Mouse (Mus musculus) ZHBTc4 (cell line): Measurements from ENCODE around the gene Uvrag.

ENCODE experiments used
- DNase-seq: peaks from one replicate; pipeline ENCODE4 v3.0.0-alpha.2; 2011; ENCODE audit warnings: low read depth, low spot score

Uvrag gene

DNA sequence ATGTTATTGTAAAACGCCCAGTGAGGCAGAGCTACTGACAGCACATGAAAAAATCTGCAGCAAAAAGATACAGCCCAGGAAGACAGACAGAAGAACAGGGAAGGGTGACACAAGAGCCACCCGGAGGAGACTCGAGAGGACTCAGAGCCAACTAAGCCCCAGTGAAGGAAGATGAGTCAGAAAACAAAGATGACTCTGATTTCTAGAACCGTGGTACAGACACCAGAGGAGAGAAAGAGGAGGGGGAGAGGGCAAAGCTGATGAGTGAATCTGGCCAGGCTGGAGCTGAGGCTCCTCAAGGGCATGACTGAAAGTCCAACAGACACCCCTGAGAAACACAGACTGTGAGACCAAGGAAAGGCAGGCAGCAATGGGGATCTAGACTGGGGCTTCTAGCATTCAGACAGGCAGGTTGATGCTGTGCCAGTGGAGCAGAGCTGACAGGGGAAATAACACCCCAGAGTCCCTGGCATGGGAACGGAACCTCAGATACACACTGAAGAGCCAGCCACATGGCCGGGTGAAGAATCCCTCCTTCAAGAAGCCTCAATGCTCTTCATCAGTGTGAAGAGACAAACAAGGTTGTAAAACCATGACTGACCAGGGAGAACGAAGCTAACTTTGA is 79.8 kb downstream of the Uvrag start:
- DNase-seq = no peak

DNA sequence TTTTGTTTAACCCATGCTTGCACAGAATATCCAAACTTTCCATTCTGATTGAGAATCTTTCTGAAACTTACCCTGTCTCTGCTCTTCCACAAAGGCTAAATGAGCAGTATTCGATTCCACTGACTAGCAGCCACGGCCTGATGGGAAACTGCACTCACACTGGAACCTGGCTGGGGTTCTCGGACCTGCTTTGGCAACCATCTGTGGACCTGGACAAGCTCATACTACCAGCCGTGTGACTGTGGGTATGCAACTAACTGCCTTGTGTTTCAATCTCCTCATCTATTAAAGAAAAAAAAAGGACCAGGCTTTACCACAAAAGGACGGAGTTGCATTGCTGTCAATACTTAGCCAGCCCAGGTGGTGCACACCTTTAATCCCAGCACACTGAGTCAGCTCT is 80.5 kb downstream of the Uvrag start:
- DNase-seq = no peak

DNA sequence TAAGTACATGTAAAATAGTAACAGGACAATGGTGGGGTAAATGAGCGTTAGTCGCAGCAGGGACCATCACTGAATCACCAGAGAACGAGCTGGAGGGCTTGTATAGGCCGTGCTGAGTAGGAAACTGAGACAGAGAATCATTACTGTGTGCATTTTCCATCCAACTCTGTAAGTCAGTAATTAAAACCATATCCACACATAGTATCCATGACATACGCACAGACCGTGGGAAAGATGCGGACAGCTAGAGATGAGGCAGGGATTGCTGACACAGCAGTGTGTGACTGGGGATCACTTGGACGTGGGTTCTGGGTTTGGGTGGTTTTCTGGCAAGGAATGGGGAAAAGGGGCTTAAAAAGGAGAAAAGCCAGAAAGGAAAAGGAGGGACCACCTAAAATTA is 81.0 kb downstream of the Uvrag start:
- no peak for DNase-seq

DNA sequence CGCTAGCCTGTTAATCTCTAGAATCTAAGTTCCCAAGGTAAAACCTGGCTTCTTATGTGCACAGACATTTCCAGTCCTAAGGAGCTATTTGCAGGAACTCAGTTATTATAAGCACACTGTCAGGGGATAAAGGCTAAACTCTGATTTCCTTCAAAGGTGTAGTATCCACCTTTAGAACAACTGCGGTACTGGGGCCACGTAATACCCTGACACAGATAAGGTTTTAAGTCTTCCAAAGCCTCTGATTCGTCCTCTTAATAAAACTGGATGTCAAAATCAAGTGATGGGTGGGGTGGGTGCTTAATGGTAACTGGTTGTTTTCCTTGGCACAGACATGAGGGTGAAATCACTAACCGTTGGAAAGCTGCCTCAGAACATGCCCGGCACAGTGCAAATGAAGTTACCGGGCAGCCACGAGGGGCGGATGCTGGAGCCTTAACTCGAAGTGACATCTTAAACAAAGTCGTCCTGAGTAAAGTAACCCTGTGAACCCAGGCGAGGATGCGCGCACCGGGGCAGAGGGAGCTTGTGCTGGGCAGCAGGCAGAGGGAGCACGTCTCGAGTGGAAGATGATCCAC is 83.8 kb downstream of the Uvrag start:
- no peak for DNase-seq

DNA sequence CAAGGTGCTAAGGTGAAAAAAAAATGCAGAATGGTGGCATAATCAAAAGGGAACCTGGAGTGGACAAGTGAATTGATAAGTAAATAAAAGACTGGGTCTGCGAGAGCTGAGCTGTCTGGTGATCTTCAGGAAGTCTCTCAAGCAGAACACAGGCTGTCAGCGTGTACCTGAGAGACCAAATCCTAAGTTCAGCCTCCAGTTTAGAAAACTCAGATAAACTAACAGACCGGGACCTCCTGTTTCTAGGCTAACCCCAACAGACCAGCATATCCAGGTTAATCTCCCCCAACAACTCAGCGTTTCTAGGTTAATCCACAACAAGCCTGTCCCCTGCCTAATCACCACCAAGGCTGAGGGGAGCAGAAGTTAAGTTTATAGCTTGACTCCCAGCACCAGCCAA is 87.3 kb downstream of the Uvrag start:
- no peak for DNase-seq

DNA sequence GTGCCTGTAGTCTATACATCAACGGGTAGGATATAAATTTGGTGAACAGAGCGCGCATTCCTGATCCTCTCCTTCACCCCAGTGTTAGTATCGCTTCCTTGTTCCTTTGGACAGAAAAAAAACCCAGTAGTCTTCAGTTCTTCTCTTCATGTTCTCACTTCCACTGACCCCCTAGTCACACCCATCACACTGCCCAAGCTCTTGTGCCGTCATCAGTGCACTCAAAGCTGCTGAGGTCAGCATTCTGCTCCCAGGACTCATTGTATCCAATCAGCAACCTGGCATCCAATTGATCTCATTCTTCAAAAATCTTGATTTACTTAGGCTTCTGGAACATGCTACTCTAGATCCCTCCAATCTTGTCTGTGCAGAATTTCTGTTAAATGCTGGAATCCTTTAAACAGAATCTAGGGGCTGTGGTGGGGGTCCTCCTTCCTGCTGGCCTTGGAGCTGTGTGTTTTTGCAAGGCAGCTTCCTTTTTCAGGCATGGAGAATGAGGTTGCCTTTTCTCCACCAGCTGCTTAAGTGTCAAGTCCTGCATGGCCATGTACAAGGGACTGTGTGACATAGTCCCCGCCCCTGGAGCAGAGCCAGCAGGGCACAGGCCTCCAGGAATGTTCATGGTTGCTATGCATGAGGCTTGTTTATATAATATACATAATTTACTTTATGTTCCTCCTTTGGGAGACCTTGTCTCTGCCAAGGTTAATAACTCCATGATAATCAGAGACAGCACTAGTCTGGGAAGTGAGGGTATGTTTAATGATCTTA is 88.3 kb downstream of the Uvrag start:
- no peak for DNase-seq

DNA sequence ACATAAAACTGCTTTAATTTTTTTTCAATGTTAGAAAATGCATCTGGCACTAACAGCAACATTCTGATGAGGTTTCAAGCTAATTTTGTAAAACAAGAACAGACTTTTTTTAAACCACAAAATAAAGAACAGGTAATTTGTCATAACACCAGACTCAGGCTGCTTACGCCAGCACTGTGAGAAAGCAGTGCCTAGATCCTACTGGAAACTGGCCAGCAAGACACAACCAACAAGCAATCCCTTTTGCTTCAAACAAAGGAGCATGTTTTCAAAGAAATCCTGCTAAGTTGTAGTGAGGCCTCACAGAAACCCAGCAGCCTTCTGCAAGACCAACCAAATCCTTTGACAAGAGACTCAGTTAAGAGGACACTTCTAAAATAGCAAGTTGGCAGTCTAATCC is 90.1 kb downstream of the Uvrag start:
- DNase-seq = no peak

DNA sequence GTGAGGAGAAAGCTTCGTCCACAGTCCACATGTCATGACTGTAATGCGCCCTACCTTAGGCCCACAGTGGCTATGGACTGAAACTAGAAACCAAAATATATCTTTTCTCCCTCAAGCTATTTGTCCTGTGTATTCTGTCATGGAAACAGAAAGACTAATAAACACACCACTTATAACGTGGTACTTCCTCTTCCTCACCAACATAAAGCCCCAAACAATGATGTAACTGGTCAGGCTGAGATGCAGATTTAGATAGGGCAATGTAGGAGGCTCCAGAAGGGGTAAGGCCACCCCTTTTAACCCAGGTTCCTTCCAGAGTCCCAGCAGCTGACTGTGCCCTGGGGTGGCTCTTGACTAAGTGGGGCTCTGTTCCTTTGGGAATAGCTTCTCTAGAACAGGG is 91.0 kb downstream of the Uvrag start:
- DNase-seq = no peak

DNA sequence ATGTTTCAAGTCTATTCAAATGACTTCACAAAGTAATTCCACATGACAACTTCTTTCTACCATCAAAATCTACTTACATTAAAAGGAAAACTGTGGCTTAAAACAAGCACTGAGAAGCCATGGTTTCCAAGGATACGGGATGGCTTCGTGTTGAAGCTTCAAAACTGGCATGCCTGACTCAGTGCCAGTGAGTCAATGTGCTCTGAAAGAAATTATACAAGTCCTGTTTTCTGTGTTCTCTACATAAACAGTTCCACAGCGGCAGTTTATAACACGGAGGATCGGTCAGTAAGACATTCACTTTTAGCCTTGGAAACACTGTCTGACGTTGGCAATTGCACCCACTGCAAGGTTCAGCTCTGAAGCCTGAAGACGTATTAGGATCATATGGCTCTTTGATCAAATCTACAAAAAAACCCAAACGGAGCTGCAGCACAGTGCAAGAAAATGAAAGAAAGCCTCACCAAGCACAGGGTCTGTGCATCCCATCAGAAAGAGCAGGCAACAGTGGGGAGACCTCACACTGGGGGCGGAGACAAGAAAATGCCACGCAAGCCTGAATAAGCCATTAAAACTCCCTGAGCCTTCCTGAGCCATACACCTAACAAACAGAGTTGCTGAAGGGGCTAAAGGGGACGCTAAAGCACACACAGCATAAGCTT is 94.3 kb downstream of the Uvrag start:
- no peak for DNase-seq

DNA sequence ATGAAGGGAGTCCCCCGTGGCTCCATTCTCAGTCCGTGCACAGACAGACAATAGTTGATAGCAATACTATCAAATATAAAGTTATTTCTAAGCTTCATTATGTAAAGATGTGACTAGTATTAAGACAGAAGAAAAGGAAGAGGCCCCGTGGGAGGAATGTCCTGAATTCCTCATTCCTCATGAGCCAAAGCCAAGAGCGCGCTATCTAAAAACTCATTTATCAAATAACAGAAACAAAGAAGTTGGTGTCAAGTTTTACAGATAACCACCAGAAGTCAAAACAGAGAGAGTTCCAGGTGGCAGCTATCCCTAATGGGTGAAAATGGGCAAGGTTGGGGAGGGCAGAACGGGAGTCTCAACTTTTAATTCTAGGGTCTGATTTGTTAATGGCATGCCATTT is 95.4 kb downstream of the Uvrag start:
- DNase-seq = no peak

DNA sequence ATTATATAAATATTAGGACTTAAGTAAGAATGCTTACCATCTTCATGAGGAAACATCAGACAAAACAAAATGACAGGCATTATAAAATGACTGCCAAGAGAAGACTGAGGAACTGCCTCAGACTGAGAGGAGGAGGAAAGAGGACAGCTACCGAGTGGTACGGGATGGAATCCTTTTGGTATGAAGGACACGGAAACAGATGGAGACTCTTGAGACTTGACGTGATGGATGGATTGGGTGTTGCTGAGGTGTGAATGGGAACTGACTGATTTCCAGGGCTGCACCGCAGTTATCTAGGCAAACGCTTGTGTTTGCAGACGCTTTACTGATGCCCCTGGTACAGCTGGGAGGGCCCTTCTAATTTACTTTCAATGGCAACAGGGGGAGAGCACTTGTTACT is 97.0 kb downstream of the Uvrag start:
- no peak for DNase-seq

DNA sequence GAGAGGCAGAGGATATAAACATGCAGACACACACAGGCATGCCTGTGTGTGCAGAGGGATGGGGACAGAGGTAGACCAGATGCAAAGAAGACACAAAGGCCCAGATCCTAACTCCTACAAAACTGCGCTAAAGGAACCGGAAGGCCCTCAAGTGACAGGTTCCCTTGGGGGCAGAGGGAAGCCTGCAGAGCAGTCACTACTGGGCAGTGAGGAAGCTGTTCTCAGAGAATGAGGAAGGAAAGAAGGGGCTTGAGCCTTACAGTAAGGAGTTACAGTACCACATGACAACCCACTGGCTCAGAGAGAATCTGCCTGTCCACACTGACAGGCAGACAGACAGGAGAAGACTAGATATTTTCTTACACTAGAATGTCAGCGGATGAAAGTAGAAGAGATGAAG is 97.6 kb downstream of the Uvrag start:
- DNase-seq = no peak

DNA sequence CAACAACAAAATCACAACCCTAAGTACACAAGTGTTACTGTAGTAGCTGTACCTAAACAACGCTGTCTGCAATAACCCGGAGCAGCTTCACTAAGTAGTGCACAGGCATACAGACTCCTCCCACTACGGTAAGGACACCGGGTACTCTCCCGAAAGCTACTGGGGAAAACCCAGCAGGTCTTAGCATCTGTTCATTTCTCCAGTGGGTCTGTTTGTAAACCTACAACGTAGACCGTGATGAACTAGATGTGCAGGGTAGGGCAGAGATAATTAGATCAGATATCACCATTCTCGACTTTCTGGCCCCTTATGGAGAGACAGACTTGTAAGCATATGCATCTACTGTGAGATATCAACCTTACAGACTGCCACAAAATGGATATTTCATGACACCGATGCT is 99.1 kb downstream of the Uvrag start:
- DNase-seq = no peak

DNA sequence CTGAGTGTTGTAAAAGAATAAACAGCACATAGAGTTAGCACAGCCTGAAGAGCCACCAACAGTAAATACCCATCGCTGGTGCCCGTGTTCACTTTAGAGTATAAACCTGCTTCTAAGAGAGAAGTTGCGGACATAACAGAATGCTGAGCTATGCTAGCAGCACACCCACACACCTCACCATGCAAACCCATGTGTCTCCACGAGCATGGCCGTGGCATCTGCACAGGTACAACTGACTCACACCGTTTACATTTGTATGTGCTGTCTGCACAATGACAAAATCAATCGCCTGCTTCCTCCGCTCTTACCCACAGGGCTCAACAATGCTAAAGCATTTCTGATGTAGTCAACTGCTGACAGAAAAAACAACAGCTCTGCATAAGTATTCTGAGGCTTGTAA is 101.0 kb downstream of the Uvrag start:
- DNase-seq = no peak

DNA sequence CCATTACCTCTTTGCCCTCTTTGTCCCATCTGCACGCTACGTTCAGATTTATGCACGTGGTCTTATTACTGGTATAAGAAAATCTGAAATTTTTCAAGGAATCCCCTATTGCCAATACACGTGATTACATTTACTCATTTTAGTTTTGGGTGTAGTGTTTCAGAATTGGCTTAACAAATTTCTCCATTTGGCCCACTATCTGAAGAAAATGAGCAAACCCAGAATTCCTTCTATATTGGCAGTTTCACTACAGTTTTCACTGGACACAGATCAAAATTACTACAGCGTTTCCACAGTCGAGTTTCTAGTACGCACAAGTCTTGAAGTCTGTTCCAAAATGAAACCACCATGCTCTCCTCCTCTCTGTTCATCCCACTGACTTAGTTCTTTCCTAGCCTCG is 104.7 kb downstream of the Uvrag start:
- DNase-seq = no peak

DNA sequence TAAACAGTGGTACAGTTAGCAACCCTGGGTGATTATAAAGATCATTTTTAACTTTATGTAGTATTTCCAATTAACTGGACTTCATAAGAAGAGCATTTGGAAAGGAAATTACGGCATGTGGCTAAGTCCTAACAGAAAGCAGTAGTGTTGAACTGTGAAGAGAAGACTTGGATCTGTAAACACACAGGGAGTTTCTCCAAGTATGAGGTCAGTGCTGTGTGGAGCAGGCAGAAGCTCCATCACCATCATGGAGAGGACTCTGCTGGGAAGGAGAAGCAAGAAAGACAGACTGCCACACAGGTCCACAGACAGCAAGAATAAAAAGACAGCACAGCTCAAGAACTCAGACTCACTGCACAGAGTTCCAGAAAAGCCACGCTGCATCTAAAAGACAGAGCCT is 106.0 kb downstream of the Uvrag start:
- DNase-seq = no peak

DNA sequence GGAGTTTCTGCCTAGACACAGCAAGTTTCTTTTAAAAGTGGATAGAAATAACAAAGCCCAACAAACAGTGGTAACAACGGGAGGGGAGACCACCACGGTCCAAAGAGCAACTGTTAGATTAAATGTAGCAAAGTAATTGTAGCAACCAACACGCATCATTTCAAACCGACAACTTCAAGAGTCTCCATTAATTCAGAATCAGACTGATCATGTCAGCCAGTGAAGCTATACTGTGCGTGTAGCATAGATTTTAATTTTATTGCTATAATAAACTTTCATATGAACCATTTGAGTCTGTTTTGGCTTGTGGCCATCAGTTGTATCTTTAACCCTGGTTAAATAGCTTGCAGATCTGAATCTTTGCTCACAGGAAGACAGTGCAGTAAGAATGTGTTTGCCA is 107.1 kb downstream of the Uvrag start:
- DNase-seq = no peak

DNA sequence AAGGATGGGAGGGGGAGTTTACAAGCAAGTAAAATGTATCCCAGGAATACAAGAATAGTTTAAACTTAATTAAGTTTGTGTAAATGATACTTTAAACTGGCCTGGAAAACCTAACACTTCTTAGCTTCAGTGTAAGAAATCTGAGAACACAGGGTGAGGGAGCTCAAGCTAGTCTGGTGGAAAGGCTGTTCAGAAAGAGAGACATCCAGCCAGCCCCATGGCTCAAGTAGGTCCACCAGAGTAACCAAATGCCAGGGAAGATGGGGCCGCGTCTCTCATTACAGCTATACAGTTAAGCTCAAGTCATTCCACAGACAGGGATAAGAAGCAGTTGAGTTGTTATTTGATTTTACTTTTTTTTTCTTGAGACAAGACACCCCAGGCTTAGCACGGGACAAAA is 107.6 kb downstream of the Uvrag start:
- DNase-seq = no peak

DNA sequence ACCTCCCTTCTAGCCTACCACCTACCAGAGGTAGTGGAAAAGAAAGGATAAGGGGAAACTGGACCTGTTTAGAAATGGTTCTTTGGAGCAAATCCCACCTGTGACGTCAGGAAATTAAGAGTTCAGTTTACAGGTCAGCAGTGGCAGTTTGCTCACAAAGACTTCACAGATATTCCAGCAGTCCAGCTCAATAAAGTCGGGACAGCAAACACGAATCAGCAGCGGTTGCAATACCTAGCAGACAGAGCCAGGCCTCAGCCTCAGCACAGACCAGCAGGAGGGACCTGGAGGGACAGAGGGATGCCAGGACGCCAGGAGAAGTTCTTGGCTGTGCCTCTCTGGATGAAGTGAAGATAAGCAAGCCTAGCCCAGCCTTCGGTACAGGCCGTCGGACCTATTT is 108.9 kb downstream of the Uvrag start:
- DNase-seq = no peak

DNA sequence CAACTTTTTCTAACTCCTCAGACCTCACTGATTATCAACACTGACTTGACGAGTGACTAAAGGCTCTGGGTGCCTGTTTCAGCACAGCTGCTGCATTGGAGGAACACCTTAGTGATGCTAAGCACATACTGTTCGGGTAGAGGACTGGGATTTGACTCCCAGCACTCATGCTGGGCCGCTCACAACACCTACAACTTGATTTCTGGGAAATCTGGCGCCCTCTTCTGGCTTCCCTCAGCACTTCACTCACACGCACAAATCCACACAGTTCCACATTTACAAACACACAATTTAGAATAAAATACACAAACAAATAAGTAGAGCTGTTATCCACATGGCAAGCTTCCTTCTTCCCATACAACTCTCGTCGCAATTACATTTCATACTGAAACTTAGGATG is 112.8 kb downstream of the Uvrag start:
- peak; percentile 48 for DNase-seq

DNA sequence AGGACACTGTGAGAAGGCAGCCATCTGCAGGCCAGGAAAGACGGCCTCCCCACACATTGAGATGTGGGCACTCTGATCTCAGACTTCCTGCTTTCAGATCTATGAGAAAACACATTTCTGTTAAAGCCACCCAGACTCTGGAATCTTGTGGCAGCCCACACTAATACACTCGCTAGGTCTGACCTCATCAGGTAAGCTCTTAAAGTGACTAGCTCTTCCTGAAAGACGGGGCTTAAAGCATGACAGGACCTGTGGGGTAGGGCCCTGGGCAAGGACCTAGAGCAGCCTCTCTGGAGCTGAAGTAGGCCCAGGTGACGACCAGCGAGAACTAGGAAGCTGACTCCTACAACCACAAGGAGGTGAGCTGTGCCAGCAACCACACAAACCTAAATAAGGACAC is 113.8 kb downstream of the Uvrag start:
- no peak for DNase-seq

DNA sequence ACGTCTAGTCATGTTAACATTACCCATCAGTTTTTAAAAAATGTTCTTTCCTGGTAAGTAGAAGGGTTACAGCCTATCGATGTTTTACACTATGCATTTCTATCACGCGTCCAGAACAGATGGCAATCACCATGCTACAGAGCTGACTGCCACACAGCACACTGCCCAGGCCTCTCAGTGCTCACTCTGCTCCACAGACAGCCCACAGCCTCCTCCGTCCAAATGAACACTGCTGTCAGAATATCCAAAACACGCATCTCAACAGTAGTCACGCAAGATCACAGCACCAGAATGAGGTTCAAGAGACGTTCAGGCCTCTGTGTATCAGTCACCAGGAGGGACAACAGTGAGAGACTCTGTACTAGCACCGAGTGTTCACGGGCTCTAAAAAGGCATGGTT is 115.0 kb downstream of the Uvrag start:
- no peak for DNase-seq

DNA sequence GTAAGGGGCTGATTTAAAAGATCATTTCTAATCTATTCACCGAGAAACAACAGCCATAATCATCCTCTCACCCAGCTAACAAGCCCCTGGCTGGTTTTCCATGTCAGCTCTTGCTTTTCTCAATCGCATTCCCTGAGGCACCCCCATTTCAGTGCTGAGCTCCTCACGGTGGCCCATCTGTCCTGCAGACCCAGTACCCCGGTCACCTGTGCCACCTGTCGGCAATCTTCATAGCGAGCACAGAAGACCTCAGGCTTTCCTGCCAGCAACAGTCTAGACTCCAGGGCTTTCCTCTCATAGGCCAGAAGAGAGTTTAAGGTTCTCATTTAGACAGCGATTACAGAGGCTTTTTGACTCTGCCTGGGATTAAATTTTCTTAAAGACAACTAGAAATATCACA is 115.7 kb downstream of the Uvrag start:
- DNase-seq = no peak
